Mouse (Mus musculus): ENCODE measurements at regions not wholly inside any gene's neighbourhood (a gene's known extent, or its start where the extent isn't known, plus 50 kb on each side); places are given as distances from the start of the nearest gene placed in this dataset.
A peak's percentile ranks its signal among the peaks of the same experiment; 100 is the strongest.

DNA sequence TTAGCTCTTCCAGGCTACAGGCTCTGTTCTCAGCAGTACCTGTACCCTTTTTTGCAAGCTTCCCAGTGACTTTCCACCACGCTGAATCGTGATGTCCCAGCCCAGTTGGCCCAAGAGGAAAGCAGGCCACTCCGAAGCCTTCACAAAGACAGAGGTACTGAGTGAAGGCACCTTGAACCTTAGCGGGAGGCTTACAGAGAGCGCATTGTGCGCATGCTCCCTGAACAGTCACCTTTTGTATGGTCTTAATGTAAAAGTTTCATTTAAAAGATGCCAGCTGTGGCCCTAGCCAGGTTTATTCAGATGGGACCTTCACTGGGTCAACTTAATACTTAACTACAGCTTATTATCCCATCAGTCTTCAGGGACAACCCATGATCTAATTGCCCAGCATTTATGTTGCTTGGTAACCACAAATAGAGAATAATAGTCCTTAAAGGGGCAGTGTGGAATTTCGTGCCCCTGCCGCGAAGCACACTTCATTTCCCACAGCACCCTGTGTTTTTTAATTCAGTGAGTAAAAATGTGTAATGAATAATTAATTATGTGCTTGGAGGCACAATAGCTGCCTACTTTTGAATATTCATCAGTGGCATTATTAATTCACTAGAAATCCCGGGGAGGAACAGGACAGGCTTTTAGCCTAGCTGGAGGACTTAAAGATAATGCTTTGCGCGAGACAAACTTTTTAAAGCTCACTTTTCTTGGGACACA is 111.3 kb upstream of the Vrk1 start:
- H3K27ac ChIP-seq: no peak overlapping the region
- no peak for ATAC-seq (ENCODE audit: low read depth)
- H3K4me3 ChIP-seq (replicated peaks): no peak overlapping the region
- no peaks in the 10 kb centered on the region for H3K27me3 ChIP-seq
- no peaks in the 10 kb centered on the region for H3K36me3 ChIP-seq
- DNase-seq: no peak
- H3K4me2 ChIP-seq: no peak overlapping the region
- 76% methylated on average over 12 of the region's 12 CpGs for WGBS (ENCODE audit: insufficient replicate concordance)
- H3K4me1 ChIP-seq (replicated peaks): no peaks in the 10 kb centered on the region
- peaks cover 32% of the 10 kb centered on the region for H3K9me3 ChIP-seq (replicated peaks)
- no peak overlapping the region for H3K9ac ChIP-seq

DNA sequence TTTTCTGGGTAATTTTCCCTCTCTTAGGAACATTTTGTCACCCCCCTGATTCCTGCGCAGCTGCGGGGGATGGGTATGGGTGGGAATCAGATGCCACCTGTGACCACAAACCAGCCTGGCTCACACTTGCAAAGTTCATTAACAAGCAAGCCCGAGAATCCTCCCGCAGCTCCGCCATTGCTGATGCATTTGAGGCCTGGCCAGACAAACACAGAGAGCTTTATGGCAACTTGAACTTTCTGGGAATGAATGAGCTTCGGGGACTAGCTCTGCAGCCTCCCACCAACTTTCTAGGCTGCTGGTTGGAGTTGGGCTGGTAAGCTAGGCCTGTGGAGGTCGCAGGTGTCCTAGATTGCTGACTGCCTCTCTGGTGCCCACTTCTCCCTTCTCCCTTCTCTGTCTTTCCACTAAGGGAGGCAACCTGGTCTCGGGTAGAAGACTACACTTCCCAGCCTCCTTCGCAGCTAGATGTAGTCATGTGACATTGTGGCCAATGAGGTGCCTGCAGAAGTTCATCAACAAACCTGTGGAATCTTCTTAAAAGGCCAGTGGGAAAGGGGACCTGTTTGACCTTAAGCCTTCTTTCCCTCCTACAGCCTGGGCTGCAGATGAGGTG is 110.6 kb upstream of the Vrk1 start:
- H3K27ac ChIP-seq: no peak overlapping the region
- H3K4me3 ChIP-seq (replicated peaks): no peak overlapping the region
- no peak overlapping the region for H3K9ac ChIP-seq
- H3K9me3 ChIP-seq (replicated peaks): peaks cover 32% of the 10 kb centered on the region
- no peak overlapping the region for H3K4me2 ChIP-seq
- ATAC-seq (ENCODE audit: low read depth) (no peak), DNase-seq (no peak)
- no peaks in the 10 kb centered on the region for H3K27me3 ChIP-seq
- no peaks in the 10 kb centered on the region for H3K4me1 ChIP-seq (replicated peaks)
- WGBS (ENCODE audit: insufficient replicate concordance): 57% methylated on average over 9 of the region's 9 CpGs
- H3K36me3 ChIP-seq: no peaks in the 10 kb centered on the region

DNA sequence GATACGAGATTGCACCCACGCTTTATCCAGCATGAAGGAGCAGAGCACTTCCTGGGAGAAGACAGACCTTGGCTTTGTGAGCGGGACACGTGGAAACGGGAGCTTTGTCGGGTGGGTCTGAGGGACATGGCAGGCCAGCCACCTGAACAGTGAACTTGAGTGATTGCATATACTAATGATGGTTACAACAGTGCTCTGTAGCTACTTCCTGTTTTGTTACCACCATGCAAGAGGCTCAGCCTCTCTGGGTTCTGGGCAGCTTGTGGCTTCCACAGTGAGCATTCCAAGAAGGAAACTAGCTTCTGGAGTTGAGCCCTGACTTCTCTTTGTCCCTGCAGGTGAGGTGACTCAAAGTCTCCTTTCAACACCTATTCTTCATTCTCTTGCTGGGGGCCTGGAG is 109.5 kb upstream of the Vrk1 start:
- no peak overlapping the region for H3K4me3 ChIP-seq (replicated peaks)
- H3K27ac ChIP-seq: no peak overlapping the region
- H3K4me2 ChIP-seq: no peak overlapping the region
- H3K4me1 ChIP-seq (replicated peaks): no peaks in the 10 kb centered on the region
- no peaks in the 10 kb centered on the region for H3K36me3 ChIP-seq
- no peaks in the 10 kb centered on the region for H3K27me3 ChIP-seq
- peaks cover 28% of the 10 kb centered on the region for H3K9me3 ChIP-seq (replicated peaks)
- 77% methylated on average over 6 of the region's 6 CpGs for WGBS (ENCODE audit: insufficient replicate concordance)
- DNase-seq: no peak
- H3K9ac ChIP-seq: no peak overlapping the region
- ATAC-seq (ENCODE audit: low read depth): no peak

DNA sequence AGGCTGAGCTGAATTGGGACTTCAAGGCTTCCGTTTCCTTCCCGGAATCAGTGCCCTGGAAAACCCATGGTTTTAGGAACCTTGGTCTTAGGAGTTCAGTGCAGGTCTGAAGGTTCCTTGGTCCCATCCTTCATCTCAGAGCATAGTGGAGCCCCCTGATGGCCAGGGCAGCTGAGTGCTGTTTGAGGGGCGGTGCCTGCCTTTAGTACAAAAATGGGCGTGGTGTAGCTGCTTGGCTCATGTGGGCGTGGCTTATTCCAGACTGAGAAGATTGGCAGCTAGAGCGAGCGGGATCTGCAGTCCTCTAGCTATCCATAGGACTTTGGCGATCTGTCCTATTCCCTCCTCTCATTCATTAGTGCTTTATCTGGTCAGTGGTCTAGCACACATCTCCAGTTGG is 107.0 kb upstream of the Vrk1 start:
- H3K9ac ChIP-seq: no peak overlapping the region
- H3K4me1 ChIP-seq (replicated peaks): peaks cover 9% of the 10 kb centered on the region
- 34% methylated on average over 8 of the region's 8 CpGs for WGBS (ENCODE audit: insufficient replicate concordance)
- no peak for ATAC-seq (ENCODE audit: low read depth)
- H3K4me2 ChIP-seq: no peak overlapping the region
- H3K36me3 ChIP-seq: no peaks in the 10 kb centered on the region
- H3K4me3 ChIP-seq (replicated peaks): no peak overlapping the region
- H3K27ac ChIP-seq: no peak overlapping the region
- peaks cover 9% of the 10 kb centered on the region for H3K9me3 ChIP-seq (replicated peaks)
- peak; percentile 6 for DNase-seq
- H3K27me3 ChIP-seq: no peaks in the 10 kb centered on the region

DNA sequence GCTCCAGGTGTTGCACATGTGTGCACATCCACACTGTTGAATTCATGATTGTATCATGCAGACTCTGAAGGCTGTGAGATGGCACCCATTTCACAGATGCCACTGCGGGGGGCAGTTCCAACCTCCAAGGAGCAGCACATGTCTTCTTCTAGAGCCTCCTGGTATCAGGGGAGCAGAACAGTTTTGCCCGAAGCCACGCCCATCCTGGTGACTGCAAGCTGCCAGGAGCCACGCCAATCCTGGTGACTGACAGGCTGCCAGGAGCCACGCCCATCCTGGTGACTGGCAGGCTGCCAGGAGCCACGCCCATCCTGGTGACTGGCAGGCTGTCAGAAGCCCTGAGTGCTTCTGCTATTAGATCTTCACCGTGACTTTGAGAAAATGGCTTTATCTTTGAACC is 103.4 kb upstream of the Vrk1 start:
- 0 out of 2 replicates have a peak, but pooled peaks cover 5% of the 10 kb centered on the region for H3K27me3 ChIP-seq
- DNase-seq: peak; percentile 65
- no peaks in the 10 kb centered on the region for H3K9me3 ChIP-seq (replicated peaks)
- H3K36me3 ChIP-seq: no peaks in the 10 kb centered on the region
- H3K27ac ChIP-seq: no peak overlapping the region
- H3K4me2 ChIP-seq: no peak overlapping the region
- no peak overlapping the region for H3K9ac ChIP-seq
- H3K4me3 ChIP-seq (replicated peaks): no peak overlapping the region
- 16% methylated on average over 7 of the region's 7 CpGs for WGBS (ENCODE audit: insufficient replicate concordance)
- ATAC-seq (ENCODE audit: low read depth): peak; percentile 79
- H3K4me1 ChIP-seq (replicated peaks): peaks cover 9% of the 10 kb centered on the region

DNA sequence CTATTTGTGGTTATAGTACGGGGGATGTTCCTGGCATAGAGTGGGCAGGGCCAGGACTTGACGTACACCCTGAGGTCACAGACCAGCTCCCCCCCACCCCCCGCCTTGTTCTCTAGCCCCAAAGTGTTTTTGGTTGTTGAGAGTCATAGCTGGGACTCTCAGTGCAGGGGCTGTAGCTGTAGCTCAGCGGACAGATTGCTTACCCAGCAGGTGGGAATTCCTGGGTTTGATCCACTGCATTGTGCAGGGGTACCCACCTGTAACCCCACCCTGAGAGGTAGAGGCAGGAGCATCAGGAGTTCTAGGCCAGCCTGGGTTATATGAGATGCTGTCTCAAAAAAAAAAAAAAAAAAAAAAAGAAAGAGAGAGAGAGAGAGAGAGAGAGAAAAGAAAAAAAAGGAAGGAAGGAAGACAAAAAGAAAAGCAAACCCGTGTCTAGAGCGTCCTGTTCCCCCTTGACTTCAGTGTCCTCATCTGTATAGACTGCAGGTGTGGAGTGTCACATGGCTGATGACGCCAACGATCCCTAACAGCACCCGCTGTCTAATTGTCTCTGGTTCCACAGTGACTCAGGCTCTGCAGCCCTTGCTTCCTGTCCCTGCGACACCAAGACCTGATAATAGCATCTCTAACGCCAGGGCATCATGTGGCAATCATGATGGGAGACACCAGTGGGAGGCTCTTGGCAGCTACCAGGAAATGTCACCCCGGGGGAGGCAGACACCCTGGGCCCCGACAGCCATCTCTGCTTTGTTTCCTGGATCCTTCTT is 102.0 kb upstream of the Vrk1 start:
- Histone ChIP-seq H3K4me2 (no peak overlapping the region), H3K27me3 (0 out of 2 replicates have a peak, but pooled peaks cover 5% of the 10 kb centered on the region), H3K4me3 (replicated peaks) (no peak overlapping the region), H3K9ac (no peak overlapping the region), H3K36me3 (no peaks in the 10 kb centered on the region), H3K27ac (no peak overlapping the region), H3K4me1 (replicated peaks) (peaks cover 9% of the 10 kb centered on the region), H3K9me3 (replicated peaks) (no peaks in the 10 kb centered on the region)
- ATAC-seq (ENCODE audit: low read depth) (no peak), DNase-seq (no peak)
- 36% methylated on average over 13 of the region's 13 CpGs for WGBS (ENCODE audit: insufficient replicate concordance)

DNA sequence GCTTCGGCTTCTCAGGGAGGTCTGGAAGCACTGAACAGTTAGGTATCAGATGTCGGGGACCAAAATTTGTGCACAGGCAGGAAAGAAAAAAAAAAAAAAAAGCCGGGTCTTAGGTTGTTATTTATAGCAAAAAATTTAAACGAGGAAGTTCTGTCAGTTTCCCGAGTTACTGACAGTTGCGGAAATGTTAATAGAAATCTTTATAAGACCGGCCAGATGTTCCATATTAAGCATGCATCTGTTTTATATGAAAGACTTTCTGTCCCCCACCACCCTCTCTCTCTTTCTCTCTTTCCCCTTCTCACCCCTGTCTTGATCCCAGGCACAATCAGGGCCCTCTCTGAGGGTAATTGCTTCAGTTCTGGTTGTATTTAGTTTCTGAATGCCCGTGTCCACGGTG is 98.5 kb upstream of the Vrk1 start:
- Histone ChIP-seq H3K4me2 (no peak overlapping the region), H3K27me3 (0 out of 2 replicates have a peak, but pooled peaks cover 5% of the 10 kb centered on the region), H3K36me3 (no peaks in the 10 kb centered on the region), H3K4me3 (replicated peaks) (no peak overlapping the region), H3K9ac (no peak overlapping the region), H3K9me3 (replicated peaks) (no peaks in the 10 kb centered on the region), H3K27ac (no peak overlapping the region), H3K4me1 (replicated peaks) (peaks cover 6% of the 10 kb centered on the region)
- WGBS (ENCODE audit: insufficient replicate concordance): 51% methylated on average over 9 of the region's 9 CpGs
- ATAC-seq (ENCODE audit: low read depth) (no peak), DNase-seq (no peak)

DNA sequence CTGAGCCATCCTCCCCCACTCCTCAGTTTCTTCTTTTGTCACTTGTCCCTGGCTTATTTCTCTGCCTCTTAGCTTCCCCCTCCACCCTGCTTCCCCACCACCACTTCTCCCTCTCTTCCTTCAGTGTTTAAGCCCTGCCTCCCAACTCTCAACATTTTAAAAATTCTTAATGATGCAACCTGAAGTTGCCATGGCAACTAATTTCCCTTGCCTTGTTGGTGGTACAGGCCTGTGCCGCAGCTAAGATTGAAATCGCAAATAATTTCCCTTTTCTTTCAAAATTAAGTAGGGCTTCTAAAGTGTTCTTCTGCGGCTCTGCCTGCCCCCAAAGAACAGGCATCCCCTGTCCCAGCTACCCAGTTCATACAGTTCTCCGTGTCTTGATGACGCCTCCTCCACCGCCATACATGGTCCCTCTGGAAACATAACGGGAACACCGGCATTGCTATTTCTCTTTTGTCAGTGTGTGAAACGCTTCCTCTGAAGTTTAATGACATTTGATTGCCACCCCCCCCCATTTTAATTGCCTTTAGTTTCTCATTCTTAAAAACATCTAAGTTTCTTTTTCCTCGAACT is 92.6 kb upstream of the Vrk1 start:
- Histone ChIP-seq H3K9ac (no peak overlapping the region), H3K36me3 (no peaks in the 10 kb centered on the region), H3K27me3 (no peaks in the 10 kb centered on the region), H3K4me2 (no peak overlapping the region), H3K27ac (no peak overlapping the region), H3K9me3 (replicated peaks) (no peaks in the 10 kb centered on the region), H3K4me1 (replicated peaks) (no peaks in the 10 kb centered on the region), H3K4me3 (replicated peaks) (no peak overlapping the region)
- no peak for DNase-seq
- WGBS (ENCODE audit: insufficient replicate concordance): 80% methylated on average over 10 of the region's 10 CpGs
- ATAC-seq (ENCODE audit: low read depth): no peak

DNA sequence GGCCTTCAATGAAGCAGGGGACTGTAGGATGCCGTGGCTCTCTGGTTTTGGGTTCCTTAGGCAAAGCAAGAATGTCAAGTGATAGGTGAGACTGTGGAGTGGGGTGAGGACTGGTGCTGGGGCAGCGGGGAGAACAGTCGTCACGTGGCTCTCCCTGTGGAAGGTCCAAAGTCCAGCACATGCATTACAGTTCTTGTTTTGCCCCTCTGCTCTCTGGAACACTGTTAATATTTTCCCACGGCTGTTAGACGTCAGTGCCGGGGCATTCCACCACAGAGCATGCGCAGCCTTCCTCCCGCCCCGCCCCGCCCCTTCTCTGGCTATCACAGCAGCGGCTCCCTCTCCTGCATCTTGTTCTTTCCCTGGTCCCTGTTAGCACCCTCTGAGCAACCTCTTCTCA is 91.3 kb upstream of the Vrk1 start:
- Histone ChIP-seq H3K27me3 (no peaks in the 10 kb centered on the region), H3K4me3 (replicated peaks) (no peak overlapping the region), H3K27ac (no peak overlapping the region), H3K4me2 (no peak overlapping the region), H3K9ac (no peak overlapping the region), H3K36me3 (no peaks in the 10 kb centered on the region), H3K4me1 (replicated peaks) (no peaks in the 10 kb centered on the region), H3K9me3 (replicated peaks) (no peaks in the 10 kb centered on the region)
- DNase-seq (no peak), ATAC-seq (ENCODE audit: low read depth) (no peak)
- 66% methylated on average over 12 of the region's 12 CpGs for WGBS (ENCODE audit: insufficient replicate concordance)

DNA sequence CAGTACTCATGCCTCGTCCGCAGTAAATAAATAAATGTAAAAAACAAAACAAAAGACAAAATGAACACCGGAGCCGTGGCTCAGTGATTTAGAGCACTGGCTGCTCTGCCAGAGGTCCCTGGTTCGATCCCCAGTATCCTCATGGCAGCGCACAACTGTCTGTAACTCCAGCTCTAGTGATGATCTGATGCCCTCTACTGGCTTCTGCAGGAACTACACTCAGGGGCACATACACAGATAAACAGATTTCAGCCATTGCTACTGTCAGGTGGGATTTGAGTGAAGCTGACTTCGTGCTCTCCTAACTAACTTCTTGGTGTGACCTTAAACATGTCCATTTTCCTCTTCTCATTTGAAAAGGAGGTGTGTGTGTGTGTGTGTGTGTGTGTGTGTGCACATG is 82.8 kb upstream of the Vrk1 start:
- 85% methylated on average over 7 of the region's 7 CpGs for WGBS (ENCODE audit: insufficient replicate concordance)
- no peak overlapping the region for H3K9ac ChIP-seq
- H3K9me3 ChIP-seq (replicated peaks): peaks cover 5% of the 10 kb centered on the region
- H3K4me3 ChIP-seq (replicated peaks): no peak overlapping the region
- no peaks in the 10 kb centered on the region for H3K36me3 ChIP-seq
- no peaks in the 10 kb centered on the region for H3K4me1 ChIP-seq (replicated peaks)
- DNase-seq: no peak
- H3K27me3 ChIP-seq: no peaks in the 10 kb centered on the region
- no peak overlapping the region for H3K27ac ChIP-seq
- H3K4me2 ChIP-seq: no peak overlapping the region
- ATAC-seq (ENCODE audit: low read depth): no peak

DNA sequence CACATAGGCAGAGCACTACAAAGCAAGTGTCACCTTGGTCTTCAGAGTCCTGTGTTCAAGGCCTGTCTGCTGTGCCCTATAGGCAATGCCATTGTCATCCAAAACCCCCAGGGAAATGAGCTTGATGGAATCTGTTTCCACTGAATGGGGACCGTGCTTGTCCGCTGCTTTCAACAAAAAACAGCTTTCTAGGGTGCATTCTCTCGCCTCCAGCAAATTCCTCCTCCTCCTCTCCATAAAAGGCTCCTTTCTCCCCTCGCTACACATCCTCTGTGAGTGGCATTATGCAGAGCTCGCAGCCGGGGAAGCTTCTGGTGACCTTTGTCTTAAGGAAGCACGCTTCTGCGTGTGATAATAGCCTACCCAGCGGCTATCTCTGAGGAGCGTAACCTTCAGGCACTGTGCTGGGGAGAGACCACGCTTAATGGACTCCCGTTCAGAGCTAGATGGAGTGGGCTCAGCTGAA is 80.5 kb upstream of the Vrk1 start:
- WGBS (ENCODE audit: insufficient replicate concordance): 51% methylated on average over 12 of the region's 12 CpGs

More for the DNA sequence above, 80.5 kb upstream of the Vrk1 start:
- Histone ChIP-seq H3K9ac (no peak overlapping the region), H3K4me1 (replicated peaks) (no peaks in the 10 kb centered on the region), H3K4me2 (no peak overlapping the region), H3K9me3 (replicated peaks) (peaks cover 5% of the 10 kb centered on the region), H3K36me3 (no peaks in the 10 kb centered on the region), H3K27ac (no peak overlapping the region), H3K27me3 (no peaks in the 10 kb centered on the region), H3K4me3 (replicated peaks) (no peak overlapping the region)
- ATAC-seq (ENCODE audit: low read depth): no peak
- DNase-seq: no peak
